Mouse (Mus musculus): ENCODE results near the gene Rnd1. TPM values are rescaled to one million over a fixed set of nuclear protein-coding genes. Genes with fewer than 3 reads are reported as not detected.

Gene Rnd1
- polyA plus RNA-seq, 1 experiment from 2014 or later, result 6.0 TPM

DNA sequence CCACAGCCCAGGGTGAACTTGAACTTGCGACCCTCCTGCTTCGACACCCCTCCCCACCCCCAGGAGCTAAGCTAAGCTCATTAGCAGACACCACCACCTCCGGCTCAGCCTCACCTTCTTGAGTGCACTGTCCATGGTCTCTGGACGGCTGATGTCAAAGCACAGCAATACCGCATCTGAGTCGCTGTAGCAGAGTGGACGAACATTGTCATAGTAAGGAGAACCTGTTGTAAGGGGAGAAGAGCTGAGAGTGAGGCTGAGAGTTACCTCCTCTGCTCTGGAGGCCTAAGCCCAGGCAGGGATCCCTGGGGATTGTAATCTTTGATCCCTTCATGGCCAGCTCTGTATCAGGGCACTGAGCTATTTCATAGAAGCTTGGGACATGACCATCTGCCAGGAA lies 3.5 kb downstream of the Rnd1 start:
- H3K4me2 ChIP-seq (replicated peaks), result peak overlapping the region; percentile 99; the same call in 1 of the 2 replicates
- WGBS, result 76% methylated on average over 7 of the region's 7 CpGs
- 0 out of 2 replicates have a peak overlapping the region, but pooled peaks have one; percentile 51 for H3K27ac ChIP-seq
- ATAC-seq (ENCODE audit: low FRiP score), result no peak
- H3K9me3 ChIP-seq (ENCODE audit: control insufficient read depth, low read length), result no peaks in the 10 kb centered on the region
- H3K4me1 ChIP-seq (replicated peaks; ENCODE audit: control insufficient read depth, insufficient read depth, low read length), result peaks cover 31% of the 10 kb centered on the region
- no peak overlapping the region for H3K9ac ChIP-seq
- no peak overlapping the region for H3K4me3 ChIP-seq (replicated peaks; ENCODE audit: low read length)
- H3K36me3 ChIP-seq (replicated peaks; ENCODE audit: control insufficient read depth, insufficient read depth), result no peaks in the 10 kb centered on the region
- DNase-seq (ENCODE audit: low spot score), result no peak
- H3K27me3 ChIP-seq (ENCODE audit: control insufficient read depth, insufficient read depth, low read length), result no peaks in the 10 kb centered on the region

DNA sequence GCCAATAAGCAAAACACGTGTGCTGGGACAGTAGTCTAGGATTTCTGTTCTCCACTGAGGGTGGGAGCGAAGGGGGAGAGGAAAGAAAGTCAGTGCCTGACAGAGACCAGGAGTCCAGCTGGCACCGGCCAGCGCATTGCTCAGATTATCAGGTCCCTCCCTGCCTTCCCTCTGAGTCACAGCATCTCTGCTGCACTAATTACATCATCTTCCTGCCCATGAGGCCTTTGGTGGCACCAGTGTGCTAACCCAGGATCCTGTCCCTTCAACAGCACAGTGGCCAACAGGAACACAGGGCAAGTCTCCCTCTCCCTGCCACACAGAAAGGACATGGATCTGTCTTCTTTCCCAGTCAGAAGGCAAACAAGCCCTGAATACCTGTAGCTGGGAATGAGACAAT lies 4.7 kb downstream of the Rnd1 start:
- peaks cover 31% of the 10 kb centered on the region for H3K4me1 ChIP-seq (replicated peaks; ENCODE audit: control insufficient read depth, insufficient read depth, low read length)

DNA sequence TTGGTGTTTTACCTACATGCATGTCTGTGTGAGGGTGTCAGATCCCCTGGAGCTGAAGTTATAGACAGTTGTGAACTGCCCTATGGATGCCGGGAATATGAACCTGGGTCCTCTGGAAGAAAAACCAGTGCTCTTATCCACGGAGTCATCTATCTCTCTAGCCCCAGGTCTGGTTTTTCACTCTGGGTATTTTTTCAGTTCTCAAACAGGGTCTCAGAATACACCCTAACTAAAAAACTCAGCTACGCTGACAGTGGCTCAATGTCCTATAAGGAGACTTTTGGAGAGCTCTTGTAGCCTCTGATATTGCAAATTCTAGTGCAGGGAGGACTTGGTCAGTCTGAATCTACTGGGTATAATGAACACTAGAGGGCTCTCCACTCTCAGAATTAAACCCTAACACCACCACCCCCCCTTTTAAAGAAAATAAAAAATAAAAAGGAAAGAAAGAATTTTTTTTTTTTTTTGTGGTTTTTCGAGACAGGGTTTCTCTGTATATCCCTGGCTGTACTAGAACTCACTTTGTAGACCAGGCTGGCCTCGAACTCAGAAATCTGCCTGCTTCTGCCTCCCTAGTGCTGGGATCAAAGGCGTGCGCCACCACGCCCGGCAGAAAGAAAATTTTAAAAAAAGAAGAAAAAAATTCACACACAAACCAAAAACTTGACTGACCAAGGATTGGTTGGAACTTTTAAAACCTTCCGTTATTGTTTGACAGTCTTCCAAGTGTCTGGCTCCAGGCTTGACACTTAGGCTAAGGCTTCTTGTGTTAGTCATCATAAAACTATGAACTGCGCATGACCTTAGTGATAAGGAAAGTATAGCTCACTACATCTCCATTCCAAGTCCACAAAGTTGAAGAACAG lies 13.0 kb downstream of the Rnd1 start:
- Histone ChIP-seq H3K9ac (no peak overlapping the region), H3K4me1 (replicated peaks; ENCODE audit: control insufficient read depth, insufficient read depth, low read length) (peaks cover 8% of the 10 kb centered on the region; the same call in 1 of the 2 replicates), H3K36me3 (replicated peaks; ENCODE audit: control insufficient read depth, insufficient read depth) (no peaks in the 10 kb centered on the region), H3K4me3 (replicated peaks; ENCODE audit: low read length) (no peak overlapping the region), H3K4me2 (replicated peaks) (no peak overlapping the region), H3K27ac (no peak overlapping the region), H3K27me3 (ENCODE audit: control insufficient read depth, insufficient read depth, low read length) (no peaks in the 10 kb centered on the region), H3K9me3 (ENCODE audit: control insufficient read depth, low read length) (no peaks in the 10 kb centered on the region)
- peak; percentile 55 for DNase-seq (ENCODE audit: low spot score)
- no peak for ATAC-seq (ENCODE audit: low FRiP score)
- 82% methylated on average over 11 of the region's 11 CpGs for WGBS

More for the DNA sequence above, 4.7 kb downstream of the Rnd1 start:
- no peaks in the 10 kb centered on the region for H3K36me3 ChIP-seq (replicated peaks; ENCODE audit: control insufficient read depth, insufficient read depth)
- WGBS, result 97% methylated on average over 4 of the region's 4 CpGs
- ATAC-seq (ENCODE audit: low FRiP score) (no peak), DNase-seq (ENCODE audit: low spot score) (no peak)
- H3K9me3 ChIP-seq (ENCODE audit: control insufficient read depth, low read length), result no peaks in the 10 kb centered on the region
- H3K27ac ChIP-seq, result no peak overlapping the region
- no peaks in the 10 kb centered on the region for H3K27me3 ChIP-seq (ENCODE audit: control insufficient read depth, insufficient read depth, low read length)
- H3K9ac ChIP-seq, result no peak overlapping the region
- H3K4me3 ChIP-seq (replicated peaks; ENCODE audit: low read length), result no peak overlapping the region
- no peak overlapping the region for H3K4me2 ChIP-seq (replicated peaks)

DNA sequence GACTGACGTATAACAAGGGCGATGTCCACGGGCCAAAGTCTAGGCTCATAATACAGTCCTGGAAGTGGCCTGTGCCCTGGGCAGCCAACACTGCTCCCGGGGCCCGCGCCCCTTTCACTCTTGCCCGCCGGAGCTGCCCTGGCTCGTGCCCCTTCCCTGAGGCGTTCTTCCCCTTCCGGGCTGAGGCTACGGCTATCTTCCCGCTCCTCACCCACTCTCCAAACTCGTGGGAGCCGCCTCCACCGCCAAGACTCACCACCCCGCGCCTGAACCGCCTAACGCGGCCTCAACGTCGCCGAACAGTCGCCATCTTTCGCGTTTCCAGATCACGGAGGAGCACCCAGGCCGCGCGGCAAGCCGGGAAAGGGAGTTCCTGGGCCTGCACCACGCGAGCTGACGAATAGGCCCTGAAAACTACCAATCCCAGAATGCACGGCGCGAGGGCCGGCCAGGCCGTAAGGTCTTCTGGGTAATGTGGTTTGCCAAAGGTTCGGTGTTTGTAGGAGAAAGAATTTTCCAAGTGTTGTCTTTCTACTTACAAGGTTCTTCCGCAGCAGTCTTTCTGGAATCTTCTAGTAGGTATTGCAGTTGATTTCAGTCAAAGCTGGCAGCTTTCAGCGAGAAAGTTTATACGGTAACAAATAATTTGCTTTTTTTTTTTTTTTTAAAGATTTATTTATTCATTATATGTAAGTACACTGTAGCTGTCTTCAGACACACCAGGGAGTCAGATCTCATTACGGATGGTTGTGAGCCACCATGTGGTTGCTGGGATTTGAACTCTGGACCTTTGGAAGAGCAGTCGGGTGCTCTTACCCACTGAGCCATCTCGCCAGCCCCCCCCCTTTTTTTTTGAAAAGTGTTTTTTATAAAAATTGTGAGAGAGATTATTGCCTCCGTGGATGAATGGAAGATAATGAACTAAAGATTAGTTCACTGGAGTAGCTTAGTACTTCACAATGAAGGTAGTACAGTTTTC lies 14.4 kb downstream of the Rnd1 start, which contains the start of gene Ddx23:
TSS of gene Ddx23 (minus strand) at position 328 of the 979 bp plus-strand sequence.
- WGBS, result 5% methylated on average over 47 of the region's 48 CpGs
- Histone ChIP-seq H3K4me1 (replicated peaks; ENCODE audit: control insufficient read depth, insufficient read depth, low read length) (peaks cover 8% of the 10 kb centered on the region; the same call in 1 of the 2 replicates), H3K36me3 (replicated peaks; ENCODE audit: control insufficient read depth, insufficient read depth) (peaks cover 11% of the 10 kb centered on the region), H3K27me3 (ENCODE audit: control insufficient read depth, insufficient read depth, low read length) (no peaks in the 10 kb centered on the region), H3K9me3 (ENCODE audit: control insufficient read depth, low read length) (no peaks in the 10 kb centered on the region), H3K9ac (peak within 1 kb of the TSS; percentile 94), H3K4me2 (replicated peaks) (peak within 1 kb of the TSS; percentile 75), H3K27ac (peak within 1 kb of the TSS; percentile 93), H3K4me3 (replicated peaks; ENCODE audit: low read length) (peak within 1 kb of the TSS; percentile 95)
- ATAC-seq (ENCODE audit: low FRiP score) (peak; percentile 95), DNase-seq (ENCODE audit: low spot score) (peak; percentile 97)

DNA sequence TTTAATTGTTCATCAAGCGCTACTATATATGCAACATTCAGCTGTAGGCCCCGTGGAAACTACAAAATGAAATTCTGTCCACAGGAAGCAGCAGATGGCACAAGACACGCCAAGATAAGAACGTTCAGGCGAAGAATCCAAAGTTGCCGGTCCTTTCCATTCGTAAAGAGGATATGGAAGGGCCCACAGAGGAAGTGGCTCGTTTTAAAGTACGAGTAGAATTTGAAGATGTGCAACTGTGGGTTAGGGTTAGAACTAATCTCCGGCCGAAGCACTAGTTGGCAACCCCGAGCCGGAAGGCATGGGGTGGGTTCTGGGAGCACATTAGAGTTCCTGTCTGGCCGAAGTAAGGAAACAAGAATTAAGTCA lies 15.1 kb downstream of the Rnd1 start:
- Histone ChIP-seq H3K4me3 (replicated peaks; ENCODE audit: low read length) (peak overlapping the region; percentile 95), H3K9ac (peak overlapping the region; percentile 94), H3K9me3 (ENCODE audit: control insufficient read depth, low read length) (no peaks in the 10 kb centered on the region), H3K36me3 (replicated peaks; ENCODE audit: control insufficient read depth, insufficient read depth) (peaks cover 18% of the 10 kb centered on the region), H3K27ac (peak overlapping the region; percentile 93), H3K27me3 (ENCODE audit: control insufficient read depth, insufficient read depth, low read length) (no peaks in the 10 kb centered on the region), H3K4me1 (replicated peaks; ENCODE audit: control insufficient read depth, insufficient read depth, low read length) (peaks cover 8% of the 10 kb centered on the region; the same call in 1 of the 2 replicates), H3K4me2 (replicated peaks) (peak overlapping the region; percentile 75)
- 2% methylated on average over 14 of the region's 14 CpGs for WGBS
- ATAC-seq (ENCODE audit: low FRiP score) (no peak), DNase-seq (ENCODE audit: low spot score) (no peak)

DNA sequence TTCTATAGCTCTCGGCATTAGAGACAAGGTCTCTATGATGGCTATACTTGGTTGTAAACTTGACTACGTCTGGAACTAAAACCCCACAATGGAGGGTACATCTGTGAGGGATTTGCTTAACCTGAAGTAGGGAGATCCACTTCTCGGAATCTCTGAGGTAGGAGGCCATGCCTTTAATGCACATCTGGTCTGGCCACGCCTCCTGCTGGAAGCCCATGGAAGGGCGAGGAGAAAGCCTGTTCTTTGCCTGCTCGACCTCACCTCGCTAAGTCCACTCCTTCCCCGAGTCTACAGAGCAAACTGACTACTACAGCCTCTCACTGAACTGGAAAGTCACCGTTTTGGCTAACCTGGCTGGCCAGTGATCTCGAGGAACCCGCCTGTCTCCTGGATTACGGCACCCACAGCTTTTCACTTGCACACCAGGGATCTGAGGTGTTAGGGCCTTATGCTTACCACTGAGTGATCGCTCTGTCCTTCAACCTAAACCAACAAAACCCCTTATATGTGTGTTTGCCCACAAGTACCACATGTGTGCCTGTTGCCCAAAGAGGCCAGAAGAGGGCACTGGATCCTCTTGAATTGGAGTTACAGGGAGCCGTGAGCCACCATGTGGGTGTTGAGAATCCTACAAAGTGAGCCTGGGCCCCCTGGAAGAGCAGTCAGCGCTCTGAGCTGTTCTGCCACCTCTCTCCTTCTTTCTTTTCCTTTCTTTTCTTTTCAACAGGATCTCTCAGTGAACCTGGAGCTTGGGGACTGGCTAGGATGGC lies 20.1 kb downstream of the Rnd1 start:
- H3K9ac ChIP-seq, result no peak overlapping the region
- WGBS, result 85% methylated on average over 15 of the region's 15 CpGs
- H3K4me3 ChIP-seq (replicated peaks; ENCODE audit: low read length), result no peak overlapping the region
- DNase-seq (ENCODE audit: low spot score) (no peak), ATAC-seq (ENCODE audit: low FRiP score) (no peak)
- H3K36me3 ChIP-seq (replicated peaks; ENCODE audit: control insufficient read depth, insufficient read depth), result peaks cover 68% of the 10 kb centered on the region
- H3K4me2 ChIP-seq (replicated peaks), result no peak overlapping the region
- no peaks in the 10 kb centered on the region for H3K27me3 ChIP-seq (ENCODE audit: control insufficient read depth, insufficient read depth, low read length)
- no peak overlapping the region for H3K27ac ChIP-seq
- H3K4me1 ChIP-seq (replicated peaks; ENCODE audit: control insufficient read depth, insufficient read depth, low read length), result peaks cover 8% of the 10 kb centered on the region; the same call in 1 of the 2 replicates
- no peaks in the 10 kb centered on the region for H3K9me3 ChIP-seq (ENCODE audit: control insufficient read depth, low read length)

DNA sequence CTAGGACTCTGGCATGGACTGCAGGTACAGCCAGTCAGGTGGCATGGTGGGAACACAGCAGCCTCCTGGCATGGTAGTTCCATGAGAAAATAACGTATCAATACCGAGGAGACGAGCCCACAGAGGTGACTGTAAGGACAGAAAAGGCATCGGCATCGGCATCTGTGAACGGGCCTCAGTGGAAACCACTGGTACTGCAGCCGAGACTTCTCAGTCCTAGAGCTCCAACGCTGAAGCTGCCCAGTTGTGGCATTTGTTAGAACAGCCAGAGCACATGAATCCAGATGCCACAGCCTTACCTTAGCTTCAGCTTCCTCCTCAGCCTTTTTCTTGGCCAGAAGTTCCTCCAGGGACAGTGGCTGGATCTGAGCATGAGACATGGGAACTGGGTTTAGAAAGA lies 25.1 kb downstream of the Rnd1 start:
- WGBS, result 96% methylated on average over 8 of the region's 8 CpGs
- Histone ChIP-seq H3K36me3 (replicated peaks; ENCODE audit: control insufficient read depth, insufficient read depth) (peaks cover 98% of the 10 kb centered on the region), H3K27ac (no peak overlapping the region), H3K9me3 (ENCODE audit: control insufficient read depth, low read length) (no peaks in the 10 kb centered on the region), H3K4me1 (replicated peaks; ENCODE audit: control insufficient read depth, insufficient read depth, low read length) (no peaks in the 10 kb centered on the region), H3K4me3 (replicated peaks; ENCODE audit: low read length) (no peak overlapping the region), H3K9ac (no peak overlapping the region), H3K27me3 (ENCODE audit: control insufficient read depth, insufficient read depth, low read length) (no peaks in the 10 kb centered on the region), H3K4me2 (replicated peaks) (no peak overlapping the region)
- DNase-seq (ENCODE audit: low spot score), result no peak
- no peak for ATAC-seq (ENCODE audit: low FRiP score)

DNA sequence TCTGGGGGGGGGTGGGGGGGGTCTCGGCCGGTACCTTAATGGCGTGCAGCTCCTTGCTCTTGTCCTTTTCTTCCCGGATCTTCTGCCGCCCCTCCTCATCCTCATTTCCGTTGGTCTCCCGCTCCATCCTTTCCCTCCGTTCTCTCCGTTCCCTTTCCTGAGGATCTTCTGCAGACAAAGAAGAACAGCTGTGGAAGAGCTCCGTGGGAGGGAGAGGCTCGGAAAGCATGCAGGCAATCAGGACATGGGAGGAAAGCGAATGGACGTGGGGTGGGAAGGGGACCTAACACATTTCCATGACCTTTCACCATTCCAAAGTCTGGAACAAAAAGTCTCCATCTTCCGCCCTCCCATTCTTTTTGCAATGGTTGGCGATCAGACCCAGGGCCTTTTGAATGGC lies 25.8 kb downstream of the Rnd1 start:
- Histone ChIP-seq H3K9ac (no peak overlapping the region), H3K4me1 (replicated peaks; ENCODE audit: control insufficient read depth, insufficient read depth, low read length) (no peaks in the 10 kb centered on the region), H3K9me3 (ENCODE audit: control insufficient read depth, low read length) (no peaks in the 10 kb centered on the region), H3K27me3 (ENCODE audit: control insufficient read depth, insufficient read depth, low read length) (no peaks in the 10 kb centered on the region), H3K36me3 (replicated peaks; ENCODE audit: control insufficient read depth, insufficient read depth) (peaks cover 98% of the 10 kb centered on the region), H3K4me2 (replicated peaks) (no peak overlapping the region), H3K27ac (no peak overlapping the region), H3K4me3 (replicated peaks; ENCODE audit: low read length) (no peak overlapping the region)
- 94% methylated on average over 15 of the region's 15 CpGs for WGBS
- ATAC-seq (ENCODE audit: low FRiP score), result no peak
- no peak for DNase-seq (ENCODE audit: low spot score)
